Mouse (Mus musculus): ENCODE measurements around the gene Cryge.
"Not testable (repeated sequence)": the region's sequence is repeated elsewhere in the genome, so short reads cannot be mapped to it uniquely, and the experiment has no call there.

Gene Cryge

GRCm38 (mm10) chr1:65050952-65051351, at the start of gene Cryge:
Cryge (minus strand) TSS chr1:65051149.
- not testable (repeated sequence) for DNase-seq

GRCm38 (mm10) chr1:65096953-65097352, 46.0 kb upstream of the Cryge start:
- DNase-seq = no peak

- DNase-seq = no peak
These were observed 40.6 kb upstream of the Cryge start for GRCm38 (mm10) chr1:65091566-65091965.

- peak in 1 of 2 experiments; percentile 20 for DNase-seq
These were observed 39.4 kb upstream of the Cryge start for GRCm38 (mm10) chr1:65090370-65090769.

GRCm38 (mm10) chr1:65088567-65089356, 37.8 kb upstream of the Cryge start:
- no peak for DNase-seq

GRCm38 (mm10) chr1:65082188-65082587, 31.2 kb upstream of the Cryge start, which contains the start of gene Crygb:
Crygb (minus strand) TSS chr1:65082288.
- no peak for DNase-seq

GRCm38 (mm10) chr1:65075607-65076006, 24.7 kb upstream of the Cryge start:
- peak in 1 of 2 experiments; percentile 0 for DNase-seq

GRCm38 (mm10) chr1:65073589-65073988, 22.6 kb upstream of the Cryge start, which contains the start of gene Crygc:
Crygc (minus strand) TSS chr1:65073689.
- DNase-seq = no peak

- DNase-seq = no peak
These were observed 16.9 kb upstream of the Cryge start for GRCm38 (mm10) chr1:65067842-65068241.

- no peak for DNase-seq
These were observed 13.3 kb upstream of the Cryge start for GRCm38 (mm10) chr1:65064201-65064600.

- no peak for DNase-seq
These were observed 12.4 kb upstream of the Cryge start, which contains the start of gene Crygd for GRCm38 (mm10) chr1:65063352-65063751. Crygd (minus strand) TSS chr1:65063452.

GRCm38 (mm10) chr1:65052140-65052539, 1.2 kb upstream of the Cryge start:
- no peak for DNase-seq

GRCm38 (mm10) chr1:65051696-65052095, 747 bp upstream of the Cryge start:
- no peak for DNase-seq

- DNase-seq = peak; percentile 59 to 77
These were observed 2.2 kb downstream of the Cryge start for GRCm38 (mm10) chr1:65048781-65049180.

GRCm38 (mm10) chr1:65046401-65047109, 4.4 kb downstream of the Cryge start:
- DNase-seq = peak; percentile 23 to 48

GRCm38 (mm10) chr1:65043433-65043832, 7.5 kb downstream of the Cryge start:
- DNase-seq = no peak

- DNase-seq = no peak
These were observed 9.1 kb downstream of the Cryge start for GRCm38 (mm10) chr1:65041837-65042236.

- DNase-seq = no peak
These were observed 10.1 kb downstream of the Cryge start for GRCm38 (mm10) chr1:65040806-65041205.

- DNase-seq = no peak
These were observed 11.3 kb downstream of the Cryge start for GRCm38 (mm10) chr1:65039679-65040078.

GRCm38 (mm10) chr1:65037542-65037941, 13.4 kb downstream of the Cryge start:
- DNase-seq = no peak

GRCm38 (mm10) chr1:65035513-65035912, 15.4 kb downstream of the Cryge start:
- DNase-seq = no peak

GRCm38 (mm10) chr1:65032641-65033040, 18.3 kb downstream of the Cryge start, which contains the start of gene Akr1cl:
Akr1cl (minus strand) TSS chr1:65032759.
- DNase-seq = no peak

GRCm38 (mm10) chr1:65028206-65028605, 22.7 kb downstream of the Cryge start:
- DNase-seq = no peak

GRCm38 (mm10) chr1:65012726-65013125, 38.2 kb downstream of the Cryge start:
- DNase-seq = no peak

All from kidney, postnatal 36 days (tissue).